Mouse (Mus musculus) midbrain, embryonic 14.5 days (tissue): ENCODE measurements around the gene Golga4. TPM values are rescaled to one million over a fixed set of nuclear protein-coding genes. Genes with fewer than 3 reads are reported as not detected.

Experiments
- ATAC-seq: fragments of 200-750 bp; cut with Nextera tagmentation; 2 replicates; pipeline ENCODE4 v1.8.0; 2017; ENCODE audit warnings: moderate number of reproducible peaks, moderate library complexity; ENCODE audit not compliant: low FRiP score, low TSS enrichment
- DNase-seq: peaks from one replicate; pipeline ENCODE4 v3.0.0-alpha.2; 2015
- H3K27ac ChIP-seq: fragments of 300-500 bp; sonication (generic); replicated peaks from 2 replicates; pipeline ENCODE4 v1.5.1; 2014; ENCODE audit warnings: mild to moderate bottlenecking, low read depth, low read length, moderate library complexity
- H3K27me3 ChIP-seq: fragments of 300-500 bp; sonication (generic); 2 replicates; pipeline ENCODE4 v1.6.1; 2014; ENCODE audit warnings: low read length, control low read depth, mixed read lengths; ENCODE audit not compliant: control insufficient read depth, insufficient read depth
- H3K36me3 ChIP-seq: fragments of 300-500 bp; sonication (generic); 2 replicates; pipeline ENCODE4 v1.6.1; 2014; ENCODE audit warnings: low read length, control low read depth; ENCODE audit not compliant: control insufficient read depth, insufficient read depth
- H3K4me1 ChIP-seq: fragments of 300-500 bp; sonication (generic); 2 replicates; pipeline ENCODE4 v1.6.1; 2014; ENCODE audit warnings: mild to moderate bottlenecking, antibody characterized with exemption, low read length, control low read depth; ENCODE audit not compliant: control insufficient read depth, insufficient read depth
- H3K4me2 ChIP-seq: fragments of 300-500 bp; sonication (generic); 2 replicates; pipeline ENCODE4 v1.6.1; 2014; ENCODE audit warnings: mild to moderate bottlenecking, low read length, moderate library complexity
- H3K4me3 ChIP-seq: fragments of 300-500 bp; sonication (generic); replicated peaks from 2 replicates; pipeline ENCODE4 v1.5.1; 2014; ENCODE audit warnings: low read depth, low read length
- H3K9ac ChIP-seq: fragments of 300-500 bp; sonication (generic); replicated peaks from 2 replicates; pipeline ENCODE4 v1.6.1; 2014; ENCODE audit warnings: mild to moderate bottlenecking, low read length, moderate library complexity
- H3K9me3 ChIP-seq: fragments of 300-500 bp; sonication (generic); 2 replicates; pipeline ENCODE4 v1.6.1; 2016; ENCODE audit warnings: low read length, control low read depth, mixed read lengths; ENCODE audit not compliant: control insufficient read depth
- WGBS: fragments of 180-500 bp; shearing (Covaris S2); extraction: QIAGEN DNeasy Blood & Tissue Kit; methylation state at CpG from one replicate; pipeline ENCODE4 v1.1.7; 2014; 5-methylcytosine and 5-hydroxymethylcytosine counted together
- polyA plus RNA-seq: library from polyadenylated mRNA; unstranded; fragments of >200 nt; fragmentation: Nextera tagmentation; extraction: Ambion mirVana; gene quantifications from 2 replicates; pipeline ENCODE4 v1.2.1, GENCODE M21; 2014

The Golga4 gene
- polyA plus RNA-seq, 1 experiment from 2014 or later = 53.3 TPM

DNA sequence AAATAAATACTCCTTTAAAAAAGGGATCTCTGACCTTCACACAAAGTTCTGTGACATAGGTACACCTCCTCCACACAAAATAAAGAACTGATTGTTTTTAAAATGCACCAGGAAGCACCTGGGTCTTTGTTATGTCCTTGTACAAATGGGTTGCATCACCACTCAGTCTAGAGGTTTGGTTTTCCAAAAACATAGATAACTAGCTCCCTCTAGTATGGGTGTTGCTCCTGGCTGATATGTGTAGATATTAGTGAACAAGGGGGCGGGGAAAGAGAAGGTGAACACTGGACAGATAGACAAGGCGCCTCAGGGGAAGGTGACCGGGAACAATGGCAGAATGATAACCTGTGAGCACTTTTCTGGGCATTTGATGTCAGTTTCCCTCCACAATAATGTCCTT, 10.1 kb upstream of the Golga4 start:
- over 99% methylated on average over 3 of the region's 3 CpGs for WGBS
- H3K9me3 ChIP-seq = no peaks in the 10 kb centered on the region
- ATAC-seq = no peak

GRCm38 (mm10) chr9:118496952-118497351, 9.1 kb upstream of the Golga4 start:
- Histone ChIP-seq H3K4me1 (no peaks in the 10 kb centered on the region), H3K4me2 (no peak overlapping the region), H3K9me3 (no peaks in the 10 kb centered on the region), H3K27ac (no peak overlapping the region), H3K27me3 (no peaks in the 10 kb centered on the region), H3K4me3 (no peak overlapping the region), H3K9ac (no peak overlapping the region), H3K36me3 (no peaks in the 10 kb centered on the region)
- no peak for ATAC-seq
- WGBS = 90% methylated on average over 3 of the region's 3 CpGs
- DNase-seq = no peak

More for the DNA sequence above, 10.1 kb upstream of the Golga4 start:
- Histone ChIP-seq H3K36me3 (no peaks in the 10 kb centered on the region), H3K4me2 (no peak overlapping the region), H3K27me3 (no peaks in the 10 kb centered on the region), H3K4me3 (no peak overlapping the region), H3K27ac (no peak overlapping the region), H3K4me1 (no peaks in the 10 kb centered on the region), H3K9ac (no peak overlapping the region)
- DNase-seq = no peak

DNA sequence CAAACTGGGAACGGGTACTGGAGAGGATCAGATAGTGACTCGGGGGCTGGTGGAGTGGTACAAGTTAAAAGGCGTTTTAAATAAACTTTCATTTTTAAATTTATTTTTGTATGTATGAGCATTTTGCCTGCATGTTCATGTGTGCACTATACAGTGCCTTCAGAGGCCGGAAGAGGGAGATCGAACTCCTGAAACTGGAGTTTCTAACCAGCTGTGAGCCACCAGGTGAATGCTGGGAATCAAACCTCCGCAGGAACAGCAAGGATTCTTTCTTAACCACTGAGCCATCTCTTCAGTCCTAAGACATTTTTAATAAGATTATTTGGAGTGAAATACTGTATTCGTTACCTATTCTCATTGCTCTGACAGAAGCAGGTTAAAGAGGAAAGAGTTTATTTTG, 8.0 kb upstream of the Golga4 start:
- ATAC-seq = no peak

DNA sequence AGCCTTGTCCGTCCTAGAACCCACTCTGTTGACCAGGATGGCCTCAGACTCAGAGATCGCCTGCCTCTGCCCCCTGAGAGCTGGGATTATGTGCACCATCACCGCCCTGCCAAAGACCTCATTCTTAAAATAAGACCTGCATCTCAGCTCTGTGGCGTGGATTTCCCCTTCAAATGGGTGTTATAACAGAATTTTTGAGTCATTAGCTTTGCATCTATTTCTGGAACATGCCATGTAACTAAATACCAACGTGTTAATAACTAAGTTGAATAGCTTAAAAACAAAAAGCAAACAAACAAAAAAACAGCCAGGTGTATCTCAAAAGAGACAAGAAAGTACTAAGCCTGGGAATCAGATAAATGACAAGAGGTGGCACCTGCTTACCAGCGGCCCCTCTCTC, 5.1 kb upstream of the Golga4 start:
- no peak overlapping the region for H3K4me3 ChIP-seq
- H3K9me3 ChIP-seq = no peaks in the 10 kb centered on the region
- H3K36me3 ChIP-seq = no peaks in the 10 kb centered on the region
- WGBS = 76% methylated on average over 6 of the region's 6 CpGs
- ATAC-seq (no peak), DNase-seq (no peak)
- no peaks in the 10 kb centered on the region for H3K4me1 ChIP-seq
- H3K4me2 ChIP-seq = no peak overlapping the region
- no peak overlapping the region for H3K9ac ChIP-seq
- no peaks in the 10 kb centered on the region for H3K27me3 ChIP-seq
- no peak overlapping the region for H3K27ac ChIP-seq

More for the DNA sequence above, 8.0 kb upstream of the Golga4 start:
- no peak overlapping the region for H3K9ac ChIP-seq
- 71% methylated on average over 7 of the region's 7 CpGs for WGBS
- no peaks in the 10 kb centered on the region for H3K9me3 ChIP-seq
- no peak for DNase-seq
- no peaks in the 10 kb centered on the region for H3K36me3 ChIP-seq
- no peaks in the 10 kb centered on the region for H3K27me3 ChIP-seq
- no peaks in the 10 kb centered on the region for H3K4me1 ChIP-seq
- H3K4me3 ChIP-seq = no peak overlapping the region
- no peak overlapping the region for H3K27ac ChIP-seq
- H3K4me2 ChIP-seq = no peak overlapping the region

- Histone ChIP-seq H3K9me3 (no peaks in the 10 kb centered on the region), H3K4me2 (no peak overlapping the region), H3K4me3 (no peak overlapping the region), H3K36me3 (no peaks in the 10 kb centered on the region), H3K4me1 (peaks cover 21% of the 10 kb centered on the region), H3K9ac (no peak overlapping the region), H3K27me3 (no peaks in the 10 kb centered on the region), H3K27ac (no peak overlapping the region)
- WGBS = 88% methylated on average over 3 of the region's 3 CpGs
- DNase-seq = no peak
- ATAC-seq = no peak
Observed at GRCm38 (mm10) chr9:118504656-118505055, 1.4 kb upstream of the Golga4 start.

DNA sequence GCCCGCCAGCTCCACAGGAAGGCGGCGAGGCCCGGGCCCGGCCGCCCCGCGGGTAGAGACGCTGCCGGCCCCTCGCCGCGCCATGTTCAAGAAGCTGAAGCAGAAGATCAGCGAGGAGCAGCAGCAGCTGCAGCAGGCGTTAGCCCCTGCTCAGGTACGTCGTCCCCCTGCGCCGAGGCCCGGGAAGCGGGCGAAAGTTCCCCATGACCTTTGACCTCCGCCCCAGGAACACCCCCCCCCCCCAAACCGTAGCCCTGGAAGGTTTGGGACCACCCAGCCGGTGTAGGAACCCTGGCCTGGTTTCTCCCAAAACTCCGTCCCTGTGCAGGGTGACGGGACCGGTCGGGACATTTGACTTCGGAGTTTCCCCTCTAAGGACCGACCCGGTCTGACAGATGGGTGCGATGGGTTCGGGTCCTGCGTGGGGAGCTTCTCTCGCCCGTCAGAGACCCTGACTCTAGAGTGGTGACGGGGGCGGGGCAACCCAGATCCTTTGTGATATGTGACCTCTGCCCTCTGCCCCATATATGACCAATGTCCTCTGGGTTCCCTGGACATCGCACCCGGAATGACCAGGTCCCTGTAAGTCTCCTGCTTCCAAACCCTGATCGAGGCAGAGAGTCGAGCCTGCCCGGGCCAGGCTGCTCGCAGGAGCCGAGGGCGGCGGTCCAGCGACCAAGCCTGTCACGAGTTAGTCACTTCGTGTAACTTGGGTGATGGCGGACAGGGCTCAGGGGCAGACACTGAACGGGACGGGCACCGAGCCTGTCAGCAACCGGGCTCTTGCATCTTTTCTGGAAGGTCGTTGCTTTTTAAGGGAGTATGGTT, 551 bp downstream of the Golga4 start:
- H3K9ac ChIP-seq = peak overlapping the region; percentile 91
- peak overlapping the region; percentile 99 for H3K4me2 ChIP-seq
- DNase-seq (peak; percentile 16), ATAC-seq (peak; percentile 65)
- no peaks in the 10 kb centered on the region for H3K27me3 ChIP-seq
- peak overlapping the region; percentile 81 for H3K27ac ChIP-seq
- peak overlapping the region; percentile 96 for H3K4me3 ChIP-seq
- H3K36me3 ChIP-seq = 0 out of 2 replicates have a peak, but pooled peaks cover 4% of the 10 kb centered on the region
- H3K4me1 ChIP-seq = peaks cover 21% of the 10 kb centered on the region
- no peaks in the 10 kb centered on the region for H3K9me3 ChIP-seq
- under 1% methylated on average over 57 of the region's 57 CpGs for WGBS

DNA sequence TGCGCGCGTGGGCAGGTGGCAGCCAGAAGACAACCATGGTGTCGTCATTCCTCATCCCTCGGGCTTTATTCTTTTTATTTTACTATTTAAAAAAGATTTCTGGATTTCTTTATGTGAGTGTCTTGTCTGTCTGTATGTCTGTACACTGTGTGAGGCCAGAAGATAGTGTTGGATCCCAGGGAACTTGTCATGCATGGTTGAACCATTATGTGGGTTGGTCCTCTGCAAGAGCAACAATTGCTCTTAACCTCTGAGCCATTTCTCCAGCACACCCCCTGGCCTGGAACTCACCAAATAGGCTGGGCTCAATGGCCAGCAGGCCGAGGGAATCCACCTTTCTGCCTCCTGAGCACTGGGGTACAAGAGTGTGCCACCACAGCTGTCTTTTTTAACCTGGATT, 1.5 kb downstream of the Golga4 start:
- Histone ChIP-seq H3K4me1 (peaks cover 21% of the 10 kb centered on the region), H3K4me2 (peak overlapping the region; percentile 99), H3K36me3 (0 out of 2 replicates have a peak, but pooled peaks cover 4% of the 10 kb centered on the region), H3K9me3 (no peaks in the 10 kb centered on the region), H3K27ac (no peak overlapping the region), H3K27me3 (no peaks in the 10 kb centered on the region), H3K9ac (peak overlapping the region; percentile 23; the same call in 1 of the 2 replicates), H3K4me3 (peak overlapping the region; percentile 96)
- no peak for DNase-seq
- WGBS = 65% methylated on average over 6 of the region's 6 CpGs
- ATAC-seq = no peak

DNA sequence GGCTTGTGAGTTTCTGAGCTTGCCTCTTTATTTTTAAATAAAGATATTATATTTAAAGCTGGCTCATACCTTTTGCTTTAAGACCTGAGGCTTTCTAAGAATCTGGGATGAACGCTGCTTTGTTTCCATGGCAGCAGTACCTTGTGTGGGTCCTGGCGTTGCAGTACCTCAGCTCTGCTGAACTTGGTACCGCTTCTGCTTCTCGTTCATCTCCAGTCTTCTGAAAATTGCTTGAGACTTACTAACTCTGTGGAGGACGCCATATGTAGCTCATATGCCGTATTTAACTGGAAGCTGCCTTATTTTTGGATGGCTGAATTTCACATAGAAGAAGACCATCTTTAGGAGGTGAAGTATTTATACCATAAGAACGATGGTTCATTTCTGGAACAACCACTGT, 2.5 kb downstream of the Golga4 start:
- ATAC-seq = no peak
- Histone ChIP-seq H3K4me1 (peaks cover 21% of the 10 kb centered on the region), H3K9me3 (no peaks in the 10 kb centered on the region), H3K9ac (no peak overlapping the region), H3K36me3 (0 out of 2 replicates have a peak, but pooled peaks cover 6% of the 10 kb centered on the region), H3K27ac (no peak overlapping the region), H3K4me3 (no peak overlapping the region), H3K4me2 (no peak overlapping the region), H3K27me3 (no peaks in the 10 kb centered on the region)
- WGBS = 87% methylated on average over 7 of the region's 7 CpGs
- no peak for DNase-seq
